Mouse (Mus musculus): Measurements from ENCODE around the gene Mknk1. TPM values are rescaled to one million over a fixed set of nuclear protein-coding genes. Genes with fewer than 3 reads are reported as not detected.

Gene Mknk1
- polyA plus RNA-seq, 1 experiment from 2014 or later: 19.8 TPM

GRCm38 (mm10) chr4:115839956-115840355 lies 958 bp downstream of the Mknk1 start:
- Histone ChIP-seq H3K9ac (peak overlapping the region; percentile 68; the same call in 1 of the 2 replicates), H3K4me1 (ENCODE audit: insufficient read depth) (no peaks in the 10 kb centered on the region), H3K36me3 (ENCODE audit: insufficient read depth) (no peaks in the 10 kb centered on the region), H3K27me3 (ENCODE audit: insufficient read depth, low read length) (no peaks in the 10 kb centered on the region), H3K4me2 (peak overlapping the region; percentile 64), H3K27ac (ENCODE audit: low read depth) (no peak overlapping the region), H3K9me3 (ENCODE audit: low read depth, low read length) (no peaks in the 10 kb centered on the region), H3K4me3 (ENCODE audit: low read depth, low read length) (peak overlapping the region; percentile 66)
- ATAC-seq (ENCODE audit: insufficient read depth) (no peak), DNase-seq (no peak)
- WGBS: 42% methylated on average over 4 of the region's 4 CpGs
- TF ChIP-seq CTCF (IDR thresholded peaks at IDR 0.05; ENCODE audit: low read depth): no peak

DNA sequence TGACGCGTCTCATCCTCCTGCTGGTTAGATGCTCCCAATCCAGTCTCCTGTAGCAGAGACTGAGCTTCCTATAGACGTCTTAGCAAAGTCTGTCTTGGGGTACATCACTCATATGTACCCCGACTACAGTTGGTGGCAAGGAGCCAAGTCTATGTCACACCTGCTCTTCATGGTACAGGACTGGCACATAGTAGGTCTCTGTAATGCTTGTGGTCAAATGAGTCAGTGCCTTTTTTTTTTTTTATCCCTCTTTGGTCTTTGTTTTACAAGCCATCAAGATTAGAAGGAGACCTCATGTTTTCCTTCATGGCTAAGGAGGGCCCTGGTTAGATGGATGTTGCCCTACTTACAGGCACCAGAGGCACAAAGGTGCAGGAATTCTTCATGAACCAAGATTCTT lies 1.8 kb downstream of the Mknk1 start:
- Histone ChIP-seq H3K27ac (ENCODE audit: low read depth) (no peak overlapping the region), H3K4me3 (ENCODE audit: low read depth, low read length) (no peak overlapping the region), H3K36me3 (ENCODE audit: insufficient read depth) (no peaks in the 10 kb centered on the region), H3K4me2 (no peak overlapping the region), H3K27me3 (ENCODE audit: insufficient read depth, low read length) (no peaks in the 10 kb centered on the region), H3K9ac (no peak overlapping the region), H3K4me1 (ENCODE audit: insufficient read depth) (no peaks in the 10 kb centered on the region), H3K9me3 (ENCODE audit: low read depth, low read length) (no peaks in the 10 kb centered on the region)
- ATAC-seq (ENCODE audit: insufficient read depth) (no peak), DNase-seq (no peak)
- TF ChIP-seq CTCF (IDR thresholded peaks at IDR 0.05; ENCODE audit: low read depth): no peak
- 83% methylated on average over 4 of the region's 4 CpGs for WGBS

DNA sequence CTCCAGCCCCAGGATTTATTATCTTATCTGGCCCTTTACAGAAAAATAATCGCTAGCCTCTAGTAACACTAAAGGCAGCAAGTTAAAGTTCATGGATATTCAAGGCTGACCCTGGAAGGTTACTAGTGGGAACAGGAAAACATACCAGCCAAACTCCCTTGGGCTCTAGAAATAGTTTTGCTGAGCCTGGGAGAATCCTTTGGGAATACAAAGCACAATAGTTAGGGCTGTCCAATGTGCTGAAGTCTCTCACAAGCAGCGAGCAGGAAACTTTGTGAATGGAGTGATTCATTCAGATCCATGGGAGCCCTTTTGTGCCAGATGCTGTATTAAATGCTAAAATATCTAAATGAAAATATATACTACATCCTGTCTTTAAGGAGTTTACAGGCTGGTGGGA lies 7.7 kb downstream of the Mknk1 start:
- Histone ChIP-seq H3K9ac (no peak overlapping the region), H3K27ac (ENCODE audit: low read depth) (no peak overlapping the region), H3K4me2 (no peak overlapping the region), H3K4me3 (ENCODE audit: low read depth, low read length) (no peak overlapping the region), H3K4me1 (ENCODE audit: insufficient read depth) (peaks cover 4% of the 10 kb centered on the region; the same call in 1 of the 2 replicates), H3K36me3 (ENCODE audit: insufficient read depth) (peaks cover 10% of the 10 kb centered on the region), H3K27me3 (ENCODE audit: insufficient read depth, low read length) (no peaks in the 10 kb centered on the region), H3K9me3 (ENCODE audit: low read depth, low read length) (no peaks in the 10 kb centered on the region)
- TF ChIP-seq CTCF (IDR thresholded peaks at IDR 0.05; ENCODE audit: low read depth): no peak
- WGBS: 56% methylated on average over 2 of the region's 2 CpGs
- DNase-seq: peak; percentile 35
- ATAC-seq (ENCODE audit: insufficient read depth): no peak

GRCm38 (mm10) chr4:115847377-115847776 lies 8.4 kb downstream of the Mknk1 start:
- Histone ChIP-seq H3K4me3 (ENCODE audit: low read depth, low read length) (no peak overlapping the region), H3K27me3 (ENCODE audit: insufficient read depth, low read length) (no peaks in the 10 kb centered on the region), H3K27ac (ENCODE audit: low read depth) (no peak overlapping the region), H3K9me3 (ENCODE audit: low read depth, low read length) (no peaks in the 10 kb centered on the region), H3K4me2 (no peak overlapping the region), H3K36me3 (ENCODE audit: insufficient read depth) (peaks cover 10% of the 10 kb centered on the region), H3K9ac (no peak overlapping the region), H3K4me1 (ENCODE audit: insufficient read depth) (peaks cover 4% of the 10 kb centered on the region; the same call in 1 of the 2 replicates)
- WGBS: 40% methylated on average over 5 of the region's 5 CpGs
- TF ChIP-seq CTCF (IDR thresholded peaks at IDR 0.05; ENCODE audit: low read depth): no peak
- DNase-seq (no peak), ATAC-seq (ENCODE audit: insufficient read depth) (no peak)

GRCm38 (mm10) chr4:115848083-115848482 lies 9.1 kb downstream of the Mknk1 start:
- H3K9ac ChIP-seq: no peak overlapping the region
- H3K27me3 ChIP-seq (ENCODE audit: insufficient read depth, low read length): no peaks in the 10 kb centered on the region
- H3K4me2 ChIP-seq: no peak overlapping the region
- no peak overlapping the region for H3K4me3 ChIP-seq (ENCODE audit: low read depth, low read length)
- peaks cover 10% of the 10 kb centered on the region for H3K36me3 ChIP-seq (ENCODE audit: insufficient read depth)
- H3K4me1 ChIP-seq (ENCODE audit: insufficient read depth): peaks cover 4% of the 10 kb centered on the region; the same call in 1 of the 2 replicates
- DNase-seq: no peak
- H3K9me3 ChIP-seq (ENCODE audit: low read depth, low read length): no peaks in the 10 kb centered on the region
- TF ChIP-seq CTCF (IDR thresholded peaks at IDR 0.05; ENCODE audit: low read depth): no peak
- no peak for ATAC-seq (ENCODE audit: insufficient read depth)
- WGBS: 90% methylated on average over 1 of the region's 1 CpGs
- no peak overlapping the region for H3K27ac ChIP-seq (ENCODE audit: low read depth)

GRCm38 (mm10) chr4:115848990-115849677 lies 10.1 kb downstream of the Mknk1 start:
- Histone ChIP-seq H3K27me3 (ENCODE audit: insufficient read depth, low read length) (no peaks in the 10 kb centered on the region), H3K4me3 (ENCODE audit: low read depth, low read length) (no peak overlapping the region), H3K9ac (no peak overlapping the region), H3K36me3 (ENCODE audit: insufficient read depth) (peaks cover 12% of the 10 kb centered on the region), H3K4me1 (ENCODE audit: insufficient read depth) (peaks cover 4% of the 10 kb centered on the region; the same call in 1 of the 2 replicates), H3K4me2 (no peak overlapping the region), H3K27ac (ENCODE audit: low read depth) (peak overlapping the region; percentile 30; the same call in 1 of the 2 replicates), H3K9me3 (ENCODE audit: low read depth, low read length) (no peaks in the 10 kb centered on the region)
- ATAC-seq (ENCODE audit: insufficient read depth) (peak; percentile 79; the same call in 1 of the 2 replicates), DNase-seq (no peak)
- WGBS: 41% methylated on average over 8 of the region's 8 CpGs
- TF ChIP-seq CTCF (IDR thresholded peaks at IDR 0.05; ENCODE audit: low read depth): no peak

DNA sequence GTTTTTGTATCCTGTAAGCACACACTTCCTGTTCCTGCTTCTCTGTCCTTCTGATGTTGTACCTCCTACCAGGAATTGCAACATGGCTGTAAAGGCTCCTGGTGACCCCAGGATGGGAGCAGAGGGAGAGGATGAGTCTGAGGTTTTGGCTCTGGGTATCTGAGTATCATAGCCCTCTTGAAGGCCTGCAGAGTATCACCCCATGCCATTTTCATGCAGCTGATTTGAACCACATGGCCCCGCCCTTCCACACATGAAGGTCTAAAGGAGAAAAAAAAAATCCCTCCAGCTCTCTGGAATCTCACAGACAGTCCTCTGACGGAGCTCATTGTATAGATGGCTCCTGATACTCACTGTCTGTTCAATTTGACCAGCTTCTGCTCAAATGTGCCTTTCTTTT lies 11.1 kb downstream of the Mknk1 start:
- Histone ChIP-seq H3K27me3 (ENCODE audit: insufficient read depth, low read length) (no peaks in the 10 kb centered on the region), H3K4me3 (ENCODE audit: low read depth, low read length) (no peak overlapping the region), H3K4me2 (no peak overlapping the region), H3K4me1 (ENCODE audit: insufficient read depth) (peaks cover 4% of the 10 kb centered on the region; the same call in 1 of the 2 replicates), H3K9ac (no peak overlapping the region), H3K9me3 (ENCODE audit: low read depth, low read length) (no peaks in the 10 kb centered on the region), H3K36me3 (ENCODE audit: insufficient read depth) (peaks cover 12% of the 10 kb centered on the region), H3K27ac (ENCODE audit: low read depth) (no peak overlapping the region)
- WGBS: 67% methylated on average over 2 of the region's 2 CpGs
- DNase-seq: no peak
- no peak for ATAC-seq (ENCODE audit: insufficient read depth)
- no peak for TF ChIP-seq CTCF (IDR thresholded peaks at IDR 0.05; ENCODE audit: low read depth)
